Mouse (Mus musculus): ENCODE measurements around the gene Flvcr2.

DNA sequence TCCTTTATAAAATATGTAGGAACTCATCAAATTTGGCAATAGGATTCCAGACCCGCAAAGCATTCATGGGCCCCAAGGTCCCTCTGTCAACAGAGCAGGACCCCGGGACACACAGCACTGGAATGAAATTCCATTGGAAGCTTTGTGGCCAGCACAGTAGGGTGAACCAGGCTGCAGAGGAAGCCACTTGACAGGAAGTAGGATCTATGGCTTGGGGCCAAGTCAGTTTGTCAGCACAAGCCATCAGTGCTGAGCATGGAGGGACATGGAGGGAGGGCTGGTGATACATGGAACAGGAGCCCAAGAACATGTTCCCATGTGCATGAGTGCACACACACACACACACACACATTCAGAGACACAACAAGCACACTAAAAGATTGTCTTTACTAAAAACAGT is 10.1 kb upstream of the Flvcr2 start:
- TF ChIP-seq CTCF (IDR thresholded peaks at IDR 0.05) = no peak
- TF ChIP-seq EP300 (IDR thresholded peaks at IDR 0.05) = no peak

All from lung, postnatal 0 days (tissue).